Mouse (Mus musculus): ENCODE measurements at regions not wholly inside any gene's neighbourhood (a gene's known extent, or its start where the extent isn't known, plus 50 kb on each side); places are given as distances from the start of the nearest gene placed in this dataset.

DNA sequence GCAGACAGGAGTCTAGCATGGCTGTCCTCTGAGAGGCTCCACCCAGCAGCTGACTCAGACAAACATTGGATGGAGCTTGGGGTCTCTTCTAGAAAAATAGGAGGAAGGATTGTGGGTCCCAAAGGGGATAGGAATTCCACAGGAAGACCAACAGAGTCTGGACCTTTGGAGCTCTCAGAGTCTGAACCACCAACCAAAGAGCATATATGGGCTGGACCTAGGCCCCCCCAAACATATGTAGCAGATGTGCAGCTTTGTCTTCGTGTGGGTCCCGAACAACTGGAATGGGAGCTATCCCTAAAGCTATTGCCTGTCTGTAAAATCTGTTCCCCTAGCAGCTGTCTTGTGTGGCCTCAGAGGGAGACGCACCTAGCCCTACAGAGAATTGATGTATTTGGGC is 50.1 kb upstream of the Cpm start:
- H3K9ac ChIP-seq (ENCODE audit: low read depth, low read length): no peak overlapping the region
- no peak for TF ChIP-seq CTCF (IDR thresholded peaks at IDR 0.05; ENCODE audit: low read depth)
- no peak for ATAC-seq
- no peaks in the 10 kb centered on the region for H3K36me3 ChIP-seq (ENCODE audit: control insufficient read depth, insufficient read depth)
- no peak overlapping the region for H3K4me3 ChIP-seq (ENCODE audit: low read depth, low read length)
- H3K4me2 ChIP-seq (replicated peaks; ENCODE audit: low read depth): no peak overlapping the region
- H3K9me3 ChIP-seq (ENCODE audit: control insufficient read depth): no peaks in the 10 kb centered on the region
- no peaks in the 10 kb centered on the region for H3K27me3 ChIP-seq (replicated peaks; ENCODE audit: control insufficient read depth, insufficient read depth, low read length)
- no peak overlapping the region for H3K27ac ChIP-seq (ENCODE audit: low read depth, low read length)
- H3K4me1 ChIP-seq (replicated peaks; ENCODE audit: control insufficient read depth, insufficient read depth, low read length): no peaks in the 10 kb centered on the region
- 77% methylated on average over 3 of the region's 3 CpGs for WGBS

DNA sequence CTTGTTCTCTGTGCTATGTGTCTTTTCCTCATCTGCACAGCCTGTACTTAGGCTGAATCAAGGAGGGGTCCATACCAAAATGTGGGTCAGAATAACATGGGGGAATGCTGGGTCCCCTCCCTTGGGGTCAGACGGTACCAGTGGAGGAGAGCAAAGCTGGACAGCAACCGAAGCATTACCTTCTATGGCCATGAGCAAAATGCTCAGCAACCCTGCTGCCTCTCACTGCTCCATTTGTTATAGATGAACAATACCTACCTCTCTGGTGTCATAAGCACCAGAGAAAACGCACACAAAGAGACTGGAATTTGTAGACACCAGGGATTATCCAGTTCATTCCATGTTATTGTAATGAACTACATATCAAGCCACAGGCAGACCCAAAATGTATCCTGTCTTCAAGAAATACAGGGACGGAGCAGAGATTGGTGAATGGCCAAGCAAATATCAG is 50.6 kb upstream of the Cpm start:
- TF ChIP-seq CTCF (IDR thresholded peaks at IDR 0.05; ENCODE audit: low read depth): no peak
- no peaks in the 10 kb centered on the region for H3K9me3 ChIP-seq (ENCODE audit: control insufficient read depth)
- no peaks in the 10 kb centered on the region for H3K36me3 ChIP-seq (ENCODE audit: control insufficient read depth, insufficient read depth)
- H3K27ac ChIP-seq (ENCODE audit: low read depth, low read length): no peak overlapping the region
- 89% methylated on average over 4 of the region's 4 CpGs for WGBS
- ATAC-seq: no peak
- H3K9ac ChIP-seq (ENCODE audit: low read depth, low read length): no peak overlapping the region
- no peak overlapping the region for H3K4me2 ChIP-seq (replicated peaks; ENCODE audit: low read depth)
- no peak overlapping the region for H3K4me3 ChIP-seq (ENCODE audit: low read depth, low read length)
- no peaks in the 10 kb centered on the region for H3K27me3 ChIP-seq (replicated peaks; ENCODE audit: control insufficient read depth, insufficient read depth, low read length)
- H3K4me1 ChIP-seq (replicated peaks; ENCODE audit: control insufficient read depth, insufficient read depth, low read length): no peaks in the 10 kb centered on the region

DNA sequence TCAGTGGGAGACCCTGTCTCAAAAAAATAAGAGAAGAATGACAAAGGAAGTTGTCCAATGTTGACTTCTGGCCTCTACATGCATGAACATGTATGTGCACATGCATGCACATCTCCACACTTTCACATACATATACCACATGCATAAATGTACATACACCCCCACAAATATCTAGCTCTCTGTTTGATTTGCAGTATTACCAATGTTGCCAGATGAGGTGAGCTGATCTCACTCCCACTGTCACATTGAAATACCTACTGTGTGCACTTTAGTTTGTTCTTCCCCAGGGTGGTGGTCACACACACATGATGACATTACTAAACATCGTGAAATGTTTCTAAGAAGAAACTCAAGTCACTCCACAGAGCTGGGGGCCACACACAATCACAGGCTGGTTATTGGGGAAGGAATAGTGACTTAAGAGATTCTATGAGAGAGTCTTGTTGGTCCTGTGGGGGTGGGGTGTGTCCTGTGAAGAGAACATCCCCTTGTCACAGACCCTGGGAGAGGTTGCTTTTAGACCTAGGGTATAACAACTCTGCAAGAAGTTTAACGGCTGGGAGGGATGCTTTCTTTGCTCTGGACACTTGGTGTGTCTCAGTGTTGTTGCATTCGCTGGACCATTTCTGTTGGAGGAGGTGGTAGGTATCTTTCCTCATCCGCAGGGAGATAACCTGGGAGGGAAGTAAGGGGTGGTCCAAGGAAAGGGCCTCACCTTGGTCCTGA is 51.2 kb upstream of the Cpm start:
- no peak overlapping the region for H3K27ac ChIP-seq (ENCODE audit: low read depth, low read length)
- H3K27me3 ChIP-seq (replicated peaks; ENCODE audit: control insufficient read depth, insufficient read depth, low read length): no peaks in the 10 kb centered on the region
- no peak for TF ChIP-seq CTCF (IDR thresholded peaks at IDR 0.05; ENCODE audit: low read depth)
- no peak overlapping the region for H3K4me3 ChIP-seq (ENCODE audit: low read depth, low read length)
- 94% methylated on average over 4 of the region's 4 CpGs for WGBS
- no peaks in the 10 kb centered on the region for H3K4me1 ChIP-seq (replicated peaks; ENCODE audit: control insufficient read depth, insufficient read depth, low read length)
- no peaks in the 10 kb centered on the region for H3K9me3 ChIP-seq (ENCODE audit: control insufficient read depth)
- H3K4me2 ChIP-seq (replicated peaks; ENCODE audit: low read depth): no peak overlapping the region
- H3K36me3 ChIP-seq (ENCODE audit: control insufficient read depth, insufficient read depth): no peaks in the 10 kb centered on the region
- ATAC-seq: no peak
- no peak overlapping the region for H3K9ac ChIP-seq (ENCODE audit: low read depth, low read length)

DNA sequence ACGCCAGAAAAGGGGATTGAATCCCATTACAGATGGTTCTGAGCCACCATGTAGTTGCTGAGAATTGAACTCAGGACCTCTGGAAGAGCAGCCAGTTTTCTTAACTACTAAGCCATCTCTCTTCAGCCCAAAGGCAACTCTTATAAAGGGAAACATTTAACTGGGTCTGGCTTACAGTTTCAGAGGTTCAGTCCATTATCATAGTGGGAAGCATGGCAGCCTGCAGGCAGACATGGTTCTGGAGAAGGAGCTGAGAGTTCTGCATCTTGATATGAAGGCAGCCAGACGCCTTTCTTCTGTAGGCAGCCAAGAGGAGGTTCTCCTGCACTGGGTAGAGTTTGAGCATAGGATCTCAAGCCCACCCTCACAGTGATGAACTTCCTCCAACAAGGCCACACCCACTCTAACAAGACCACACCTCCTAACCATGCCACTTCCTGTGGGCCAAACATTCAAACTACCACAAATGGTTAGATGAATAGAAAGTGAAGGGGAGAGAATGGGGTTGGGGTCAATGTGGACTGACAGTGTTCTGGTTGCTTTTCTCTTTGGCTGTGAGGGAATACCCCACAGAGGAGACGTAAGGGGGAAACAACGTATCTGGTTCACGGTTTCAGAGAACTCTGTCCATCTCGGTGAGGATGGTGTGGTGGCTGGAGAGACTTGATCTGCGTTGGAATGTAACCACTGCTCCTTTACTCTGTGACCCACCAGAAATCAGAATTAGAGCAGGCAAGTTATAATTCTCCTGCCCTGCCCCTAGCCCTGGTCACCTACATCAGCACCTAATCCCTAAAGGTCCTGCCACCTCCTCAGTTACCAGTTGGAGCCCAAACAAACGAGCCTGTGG is 52.2 kb upstream of the Cpm start:
- WGBS: 89% methylated on average over 8 of the region's 8 CpGs
- H3K9ac ChIP-seq (ENCODE audit: low read depth, low read length): no peak overlapping the region

DNA sequence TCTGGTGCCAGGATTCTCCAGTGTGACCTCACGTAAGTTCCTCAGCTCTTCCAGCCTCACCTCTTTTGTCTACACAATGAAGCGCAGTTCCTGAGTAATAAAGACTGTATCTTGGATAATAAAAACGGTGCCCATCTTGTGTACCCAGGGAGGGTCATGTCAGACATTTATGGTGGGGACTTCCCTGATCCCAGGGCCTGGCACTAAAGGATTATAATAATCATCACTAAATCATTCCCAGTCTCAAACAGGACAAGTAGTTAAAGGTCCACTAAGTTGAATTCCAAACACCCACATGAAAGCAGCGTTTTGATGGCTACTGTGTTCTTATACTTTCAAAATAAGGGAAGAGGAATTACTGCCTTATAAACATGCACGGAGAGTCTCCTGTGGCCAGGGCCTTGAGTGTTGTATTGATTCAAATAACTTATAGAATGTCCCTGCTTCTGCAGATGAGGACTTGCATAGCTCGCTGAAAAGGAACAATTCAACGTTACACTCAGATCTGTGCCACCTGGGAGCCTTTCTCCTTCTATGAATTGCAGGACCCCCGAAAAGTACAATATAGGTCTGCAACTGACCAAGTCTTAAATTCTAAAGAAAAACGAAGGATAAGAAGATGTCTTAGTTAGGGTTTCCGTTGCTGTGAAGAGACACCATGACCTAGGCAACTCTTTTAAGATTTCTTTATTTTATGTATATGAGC is 53.0 kb upstream of the Cpm start:
- TF ChIP-seq CTCF (IDR thresholded peaks at IDR 0.05; ENCODE audit: low read depth): no peak
- WGBS: 55% methylated on average over 10 of the region's 10 CpGs
- Histone ChIP-seq H3K9ac (ENCODE audit: low read depth, low read length) (no peak overlapping the region), H3K4me3 (ENCODE audit: low read depth, low read length) (no peak overlapping the region), H3K4me1 (replicated peaks; ENCODE audit: control insufficient read depth, insufficient read depth, low read length) (no peaks in the 10 kb centered on the region), H3K27me3 (replicated peaks; ENCODE audit: control insufficient read depth, insufficient read depth, low read length) (no peaks in the 10 kb centered on the region), H3K4me2 (replicated peaks; ENCODE audit: low read depth) (0 out of 2 replicates have a peak overlapping the region, but pooled peaks have one; percentile 3), H3K36me3 (ENCODE audit: control insufficient read depth, insufficient read depth) (no peaks in the 10 kb centered on the region), H3K27ac (ENCODE audit: low read depth, low read length) (no peak overlapping the region), H3K9me3 (ENCODE audit: control insufficient read depth) (no peaks in the 10 kb centered on the region)
- peak; percentile 92 for ATAC-seq

More for the DNA sequence above, 52.2 kb upstream of the Cpm start:
- Histone ChIP-seq H3K4me2 (replicated peaks; ENCODE audit: low read depth) (no peak overlapping the region), H3K36me3 (ENCODE audit: control insufficient read depth, insufficient read depth) (no peaks in the 10 kb centered on the region), H3K27me3 (replicated peaks; ENCODE audit: control insufficient read depth, insufficient read depth, low read length) (no peaks in the 10 kb centered on the region), H3K4me3 (ENCODE audit: low read depth, low read length) (no peak overlapping the region), H3K4me1 (replicated peaks; ENCODE audit: control insufficient read depth, insufficient read depth, low read length) (no peaks in the 10 kb centered on the region), H3K27ac (ENCODE audit: low read depth, low read length) (no peak overlapping the region), H3K9me3 (ENCODE audit: control insufficient read depth) (no peaks in the 10 kb centered on the region)
- no peak for TF ChIP-seq CTCF (IDR thresholded peaks at IDR 0.05; ENCODE audit: low read depth)
- no peak for ATAC-seq

All from intestine, postnatal 0 days (tissue).